Mouse (Mus musculus) granulocyte monocyte progenitor cell, adult 5-6 weeks (primary cell): ENCODE measurements around the gene Syngr2. TPM values are rescaled to one million over a fixed set of nuclear protein-coding genes. Genes with fewer than 3 reads are reported as not detected.

Experiments used
- ATAC-seq: replicated peaks from 2 replicates; pipeline ENCODE4 v1.8.0; 2016; ENCODE audit warnings: mild to moderate bottlenecking, moderate TSS enrichment, inconsistent platforms; ENCODE audit not compliant: poor library complexity, severe bottlenecking
- total RNA-seq, 2 experiments: library from RNA; stranded (forward) in 1 of 2; stranded (reverse) in 1 of 2; fragments of 200-712, 200-1000 nt in 1 of 2; fragments of >200 nt in 1 of 2; fragmentation: Nextera tagmentation in 1 of 2; gene quantifications; 2 replicates each; pipeline ENCODE4 v1.2.3; 2014 to 2017

Syngr2 gene
- 225 and 281 TPM in 2 replicates for total RNA-seq (2014; fragmentation: Nextera tagmentation)
- 152 and 176 TPM in 2 replicates for total RNA-seq (2017)

DNA sequence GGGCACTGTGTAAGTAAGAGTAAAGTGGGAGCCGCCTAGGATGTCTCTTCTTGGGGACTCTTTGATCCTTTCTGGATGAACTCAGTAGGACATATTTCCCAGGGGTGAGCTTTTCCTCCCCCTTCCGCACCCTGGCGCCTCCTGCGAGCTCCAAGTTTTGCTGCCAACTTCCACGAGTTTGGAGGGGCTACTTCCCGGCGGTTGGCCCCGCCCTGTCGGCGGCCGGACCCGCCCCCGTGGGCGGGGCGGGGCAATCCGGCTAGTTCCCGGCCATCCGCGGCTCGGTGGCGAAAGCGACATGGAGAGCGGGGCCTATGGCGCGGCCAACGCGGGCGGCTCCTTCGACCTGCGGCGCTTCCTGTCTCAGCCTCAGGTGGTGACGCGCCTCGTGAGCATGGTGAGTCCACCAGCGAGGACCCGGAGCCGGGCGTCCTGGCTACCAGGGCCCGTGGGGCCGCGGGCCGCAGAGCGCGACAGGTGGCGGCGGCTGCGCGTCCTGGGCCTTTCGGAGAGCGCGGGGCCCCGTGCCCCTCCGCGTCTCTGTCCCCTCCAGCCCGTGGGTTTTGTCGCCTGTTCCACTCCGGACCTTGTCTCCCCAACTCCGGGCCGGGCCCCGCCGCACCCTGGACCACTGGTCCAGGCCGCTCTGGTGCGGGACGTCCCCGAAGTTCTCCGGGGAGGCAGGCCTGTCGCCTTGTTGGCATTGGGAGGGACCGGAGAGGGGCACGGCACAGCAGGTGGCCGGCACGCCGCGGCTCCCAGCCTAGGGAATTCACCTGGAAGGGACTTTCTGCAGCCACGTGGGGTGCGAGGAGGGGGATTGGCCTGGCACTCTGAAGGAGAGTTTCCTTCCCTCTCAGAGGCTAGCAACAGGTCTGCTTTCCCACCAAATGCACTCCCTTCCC, at the start of gene Syngr2, which contains the start of gene Gm20708:
Gene Syngr2 (plus strand): TSS at position 262 of the 905 bp plus-strand sequence.
Gene Gm20708 (plus strand): TSS at position 262 of the 905 bp plus-strand sequence.
- ATAC-seq = peak; percentile 45

DNA sequence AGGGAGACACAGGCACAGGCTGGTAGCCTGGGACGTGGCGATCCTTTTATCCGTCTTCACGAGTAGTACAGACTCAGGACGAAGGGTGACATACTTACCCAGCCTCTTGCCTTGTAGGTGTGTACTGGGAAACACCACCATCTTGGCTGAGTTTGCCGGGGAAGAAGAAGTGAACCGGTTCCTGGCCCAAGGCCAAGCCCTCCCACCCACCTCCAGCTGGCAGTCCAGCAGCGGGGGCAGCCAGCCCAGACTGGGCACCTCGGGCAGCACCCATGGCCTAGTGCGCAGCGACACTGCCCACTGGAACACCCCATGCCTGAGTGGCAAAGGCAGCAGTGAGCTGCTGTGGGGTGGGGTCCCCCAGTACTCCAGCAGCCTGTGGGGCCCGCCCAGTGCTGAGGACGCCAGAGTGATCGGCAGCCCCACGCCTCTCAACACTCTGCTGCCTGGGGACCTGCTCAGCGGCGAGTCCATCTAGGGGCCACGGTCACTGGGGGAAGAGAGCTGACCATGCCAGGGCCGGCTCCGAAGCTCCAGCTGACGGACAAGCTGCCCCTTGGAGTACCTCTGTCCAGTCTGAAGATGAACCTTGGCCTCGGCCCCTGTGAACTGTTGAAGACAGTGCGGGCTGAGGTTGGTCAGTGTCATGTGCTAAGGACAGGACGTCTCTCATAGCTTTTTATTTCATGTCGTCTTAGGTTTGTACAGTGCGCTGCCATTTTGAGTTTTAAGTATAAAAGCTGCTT, 48.9 kb upstream of the Syngr2 start:
- no peak for ATAC-seq

DNA sequence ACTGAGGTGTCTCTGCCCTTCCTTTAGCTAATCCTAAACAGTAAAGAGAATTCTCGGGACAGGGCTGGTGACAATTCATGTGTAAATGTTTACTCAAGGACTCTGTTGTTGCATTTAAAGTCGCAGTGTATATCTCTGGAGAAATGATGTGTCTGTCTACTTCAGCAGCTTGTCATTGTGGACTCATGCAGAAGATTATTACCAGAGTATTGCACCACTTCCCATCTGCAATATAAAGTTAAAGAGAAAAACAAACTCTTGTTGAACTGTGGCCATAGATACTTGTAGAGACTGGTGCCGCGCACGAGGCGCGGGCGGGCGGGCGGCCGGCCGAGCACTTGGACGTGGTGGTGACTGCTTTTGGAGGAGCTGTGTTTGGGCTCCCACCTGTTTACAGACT, 47.7 kb upstream of the Syngr2 start:
- no peak for ATAC-seq

DNA sequence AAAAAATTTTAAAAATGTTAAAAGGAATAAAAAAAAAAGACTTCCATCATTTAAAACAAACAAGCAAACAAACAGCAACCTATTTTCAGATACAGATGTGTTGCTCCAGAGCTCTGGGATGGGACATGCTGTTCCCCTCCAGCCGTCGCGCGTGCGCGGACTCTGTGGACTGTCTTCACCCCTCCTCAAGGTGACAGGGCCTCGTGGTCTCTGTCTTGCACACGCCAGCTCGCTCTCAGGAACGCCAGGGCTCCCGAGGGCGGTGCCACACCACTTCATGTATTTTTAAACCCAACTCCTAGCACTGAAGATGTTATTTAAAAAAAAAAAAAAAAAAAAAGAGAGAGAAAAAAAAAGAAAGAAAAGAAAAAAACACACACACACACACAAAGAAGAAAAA, 47.2 kb upstream of the Syngr2 start:
- no peak for ATAC-seq

GRCm38 (mm10) chr11:117764319-117764718, 45.1 kb upstream of the Syngr2 start:
- no peak for ATAC-seq

DNA sequence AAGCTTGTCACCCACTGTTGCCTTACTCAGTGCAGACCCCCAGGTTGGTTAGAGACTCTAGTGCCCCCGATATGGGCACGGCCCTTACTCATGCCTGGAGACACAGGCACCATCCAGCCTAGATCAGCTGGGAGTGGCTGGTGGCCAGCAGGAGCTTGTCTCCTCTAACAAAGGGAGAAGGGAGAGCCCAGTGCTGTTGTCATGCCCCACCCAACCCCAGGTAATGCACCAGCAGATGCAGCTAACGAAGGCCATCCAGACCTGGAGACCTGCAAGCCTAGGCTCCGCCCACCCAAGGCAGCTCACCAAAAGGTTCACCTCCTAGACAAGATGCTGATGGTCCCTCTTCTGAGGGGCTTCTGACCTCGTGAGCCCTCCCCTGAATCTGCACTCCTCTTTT, 44.1 kb upstream of the Syngr2 start:
- ATAC-seq = no peak

DNA sequence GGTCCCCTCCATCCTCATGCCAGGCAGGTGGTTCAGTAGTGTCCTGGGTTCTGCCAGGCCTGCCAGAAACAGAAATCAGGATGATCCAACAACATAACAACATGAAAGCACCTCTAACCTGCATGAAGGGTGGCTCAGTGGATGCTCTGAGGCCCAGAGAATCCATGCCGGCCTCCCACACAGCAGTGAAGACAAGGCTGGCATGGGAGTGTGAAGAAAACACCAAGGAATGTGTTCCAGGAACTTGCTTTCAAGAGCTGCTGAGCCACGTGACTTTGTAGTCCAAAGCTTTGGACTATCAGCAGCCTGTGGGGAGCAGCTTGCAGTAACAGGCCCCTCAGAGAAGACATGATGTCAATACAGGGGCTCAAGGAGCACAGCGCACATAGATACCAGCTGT, 43.2 kb upstream of the Syngr2 start:
- no peak for ATAC-seq

GRCm38 (mm10) chr11:117768725-117769682, 40.5 kb upstream of the Syngr2 start:
- ATAC-seq = 0 out of 2 replicates have a peak, but pooled peaks have one; percentile 25

DNA sequence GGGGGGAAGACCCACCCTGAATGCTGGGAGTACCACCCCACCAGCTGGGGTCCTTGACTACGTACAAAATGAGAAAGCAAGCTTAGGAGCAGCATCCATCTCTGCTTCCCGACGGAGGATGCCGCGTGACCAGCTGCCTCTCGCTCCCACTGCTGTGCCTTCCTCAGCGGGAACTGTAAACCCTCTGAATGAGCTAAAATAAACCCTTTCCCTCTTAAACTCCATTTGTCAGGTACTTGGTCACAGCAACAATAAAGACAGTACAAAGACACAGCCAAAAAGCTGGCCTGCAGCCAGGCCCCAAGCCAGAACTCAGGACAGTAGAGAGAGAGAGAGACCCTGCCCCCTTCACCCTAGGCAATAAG, 39.8 kb upstream of the Syngr2 start:
- ATAC-seq = no peak

DNA sequence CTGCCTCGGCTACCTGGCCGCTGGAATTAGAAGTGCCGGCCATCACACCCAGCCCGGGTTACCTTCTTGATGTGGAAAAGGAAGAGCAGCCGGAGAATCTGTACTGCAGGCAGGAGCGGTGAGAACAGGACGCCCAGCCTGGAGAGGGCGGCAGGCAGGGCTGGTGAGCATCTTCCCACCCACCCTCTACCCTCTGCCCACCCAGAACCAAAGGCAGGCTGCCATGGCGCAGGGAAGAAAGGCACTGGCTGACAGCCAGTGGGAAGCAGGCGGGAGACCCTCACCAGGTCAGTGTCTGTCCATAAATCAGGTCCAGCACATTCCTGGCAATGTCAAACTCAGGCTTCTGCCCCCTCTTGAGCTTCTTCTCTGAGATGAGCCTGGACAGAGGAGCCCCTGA, 39.1 kb upstream of the Syngr2 start:
- no peak for ATAC-seq

DNA sequence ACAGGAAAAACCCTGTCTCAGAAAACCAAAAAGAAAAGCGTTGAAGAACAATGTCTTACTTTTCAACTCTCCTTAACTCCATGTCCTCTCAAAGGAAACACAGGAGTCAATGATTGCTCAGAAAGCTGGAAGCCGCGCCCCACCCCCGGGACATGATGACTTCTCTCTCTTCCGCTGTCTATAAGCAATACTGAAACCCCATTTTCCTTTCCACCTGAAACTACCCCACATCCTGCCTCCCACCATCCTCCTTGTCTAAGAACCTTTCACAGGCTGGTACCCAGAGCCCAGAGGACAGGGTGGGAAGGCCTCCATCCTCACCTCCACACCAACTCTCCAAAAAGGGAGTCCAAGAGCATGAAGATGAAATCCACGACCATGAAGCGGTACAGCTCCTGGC, 37.1 kb upstream of the Syngr2 start:
- no peak for ATAC-seq

DNA sequence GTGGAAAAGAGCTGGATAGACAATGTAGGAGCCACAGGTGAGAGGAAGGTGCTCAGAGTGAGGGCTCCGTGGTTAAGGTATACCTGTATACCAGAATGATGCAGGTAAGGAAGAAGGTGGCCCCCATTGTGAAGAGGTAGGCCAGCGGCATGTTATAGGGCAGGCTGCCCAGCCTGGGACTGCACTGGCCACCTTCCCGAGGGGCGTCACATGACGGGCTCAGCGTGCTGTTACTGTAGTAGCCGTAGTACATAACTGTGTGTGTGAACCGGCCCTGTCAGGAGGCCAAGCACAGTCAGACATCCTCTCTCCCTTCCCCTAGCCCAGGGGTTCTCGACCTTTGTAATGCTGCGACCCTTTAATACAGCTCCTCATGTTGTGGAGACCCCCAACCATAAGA, 34.5 kb upstream of the Syngr2 start:
- ATAC-seq = no peak

GRCm38 (mm10) chr11:117775540-117775939, 33.9 kb upstream of the Syngr2 start:
- no peak for ATAC-seq

GRCm38 (mm10) chr11:117776085-117776792, 33.2 kb upstream of the Syngr2 start:
- no peak for ATAC-seq

- peak; percentile 17 for ATAC-seq
Measured at GRCm38 (mm10) chr11:117777111-117777510, 32.4 kb upstream of the Syngr2 start.

- no peak for ATAC-seq
Measured at GRCm38 (mm10) chr11:117778031-117778430, 31.4 kb upstream of the Syngr2 start.

DNA sequence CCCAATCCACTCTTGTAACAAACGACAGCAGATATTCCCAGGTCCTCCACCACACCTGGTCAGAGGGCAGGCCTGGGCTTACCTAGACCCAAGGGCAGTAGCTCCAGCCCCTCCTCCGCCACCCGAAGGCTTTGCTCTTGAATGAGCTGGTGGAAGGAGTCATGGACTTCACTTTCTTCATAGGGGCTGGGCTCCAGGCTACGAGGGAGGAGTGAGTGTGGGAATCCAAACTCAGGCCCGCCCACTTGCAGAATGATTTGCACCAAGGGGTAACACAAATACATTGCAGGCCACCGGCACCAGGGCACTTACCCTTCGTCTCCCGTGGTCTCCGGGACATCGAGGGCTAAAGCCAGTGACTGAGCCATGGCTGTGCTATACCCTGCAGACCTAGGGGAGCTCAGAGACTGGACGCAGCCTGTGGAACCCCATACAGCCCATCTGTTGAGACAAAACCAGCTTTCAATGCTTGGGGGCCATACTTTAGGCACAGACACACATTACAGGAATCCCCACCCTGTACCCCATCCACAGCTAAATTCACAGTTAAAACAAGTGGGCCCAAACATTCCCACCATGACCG, 30.5 kb upstream of the Syngr2 start:
- ATAC-seq = no peak

DNA sequence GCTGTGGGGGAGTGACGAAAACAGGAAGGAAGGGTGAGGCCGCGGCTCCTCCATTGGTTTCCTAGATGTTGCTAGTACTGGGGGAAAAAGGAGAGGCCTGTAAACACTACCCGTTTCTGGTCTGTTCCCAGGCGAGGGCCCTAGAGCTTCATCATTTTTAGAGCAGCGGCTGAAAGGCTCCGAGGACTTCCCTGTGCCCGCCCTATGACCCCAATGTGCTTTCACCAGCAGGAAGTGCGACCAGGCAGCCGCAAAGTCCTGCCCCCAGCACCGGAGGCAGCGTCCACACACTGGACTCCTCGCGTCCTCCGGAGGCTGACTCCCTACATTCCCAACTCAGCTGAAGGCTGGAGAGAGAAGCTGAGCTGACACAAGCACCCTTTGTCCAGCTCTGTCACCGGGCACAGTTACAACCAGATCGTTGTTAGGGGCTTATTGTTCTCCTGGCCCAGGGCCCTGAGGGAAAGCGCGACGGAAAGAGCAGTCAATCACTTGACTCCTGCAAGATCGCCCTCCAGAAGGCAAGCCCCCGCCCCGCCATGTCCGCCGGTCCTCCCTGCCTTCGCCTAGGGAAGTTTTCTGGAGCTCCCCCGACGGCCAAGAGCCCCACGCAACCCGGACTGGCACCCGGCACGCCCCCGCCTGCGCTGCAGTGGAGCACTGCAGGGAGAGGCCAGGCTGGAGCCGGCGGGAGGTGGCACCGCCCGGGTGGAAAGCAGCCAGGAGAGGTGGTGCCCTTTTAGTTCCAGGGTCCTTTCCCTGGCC, 29.9 kb upstream of the Syngr2 start:
- ATAC-seq = peak; percentile 28

DNA sequence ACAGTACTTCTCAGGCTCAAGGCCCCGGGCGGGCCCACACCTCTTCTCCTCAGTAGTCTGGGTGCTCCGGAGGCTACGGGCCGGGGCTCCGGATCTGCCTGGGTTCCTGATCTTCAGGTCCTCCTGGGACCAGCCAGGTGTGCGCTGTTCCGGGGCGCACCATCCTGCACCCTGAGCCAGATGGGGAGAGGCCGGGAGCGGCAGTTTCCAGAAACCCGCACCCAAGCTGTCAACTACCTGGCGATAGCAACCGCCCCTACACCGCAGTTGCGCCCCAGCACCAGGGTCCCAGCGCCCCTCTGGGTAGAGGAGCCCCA, 29.3 kb upstream of the Syngr2 start:
- no peak for ATAC-seq
